Mouse (Mus musculus): ENCODE measurements around the gene Gpr68. TPM values are rescaled to one million over a fixed set of nuclear protein-coding genes. Genes with fewer than 3 reads are reported as not detected.
A peak's percentile ranks its signal among the peaks of the same experiment; 100 is the strongest.

Gpr68 gene
- total RNA-seq, 2 experiments from 2014 or later, result 0.18 TPM; not detected in 1

DNA sequence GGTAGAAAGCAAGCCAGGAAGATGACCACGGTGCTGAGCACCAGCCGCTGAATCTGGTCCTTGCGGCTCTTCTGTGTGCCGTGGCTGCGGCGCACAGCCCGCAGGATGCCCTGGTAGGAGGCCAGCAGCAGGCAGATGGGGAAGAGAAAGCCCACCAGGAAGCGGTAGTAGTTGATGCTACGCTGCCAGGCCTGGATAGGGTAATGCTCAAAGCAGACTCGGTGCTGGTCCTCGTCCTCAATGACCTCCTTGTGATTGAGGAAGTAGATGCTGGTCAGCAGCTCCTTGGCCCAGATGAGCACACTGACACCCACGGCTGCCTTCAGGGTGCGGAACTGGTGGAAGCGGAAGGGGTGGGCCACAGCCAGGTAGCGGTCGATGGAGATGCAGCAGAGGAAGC lies 29.4 kb downstream of the Gpr68 start:
- no peak for DNase-seq
- intact Hi-C loops (cut with DNase I; ENCODE audit: low total_unique reads), result no loop called here

DNA sequence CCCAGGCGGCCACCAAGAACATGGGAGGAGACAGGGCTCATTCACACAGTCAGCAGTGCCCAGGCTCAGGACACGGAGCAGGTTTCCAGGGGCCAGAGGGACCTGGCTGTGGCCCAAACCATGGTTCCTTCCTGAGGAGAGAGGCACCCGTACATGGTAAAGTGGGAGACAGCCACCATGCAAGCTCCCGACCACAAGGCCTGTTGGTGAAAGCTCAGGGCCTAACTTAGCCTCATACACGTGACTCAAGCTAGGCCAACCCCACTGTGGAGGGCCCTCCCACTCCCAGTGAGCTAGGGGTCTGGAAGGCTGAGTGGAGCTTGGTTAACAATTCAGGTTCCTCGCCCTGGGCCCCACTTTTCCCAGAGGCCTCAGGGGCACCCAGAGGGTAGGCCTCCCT lies 30.1 kb downstream of the Gpr68 start:
- no peak for DNase-seq
- intact Hi-C loops (cut with DNase I; ENCODE audit: low total_unique reads), result no loop called here

DNA sequence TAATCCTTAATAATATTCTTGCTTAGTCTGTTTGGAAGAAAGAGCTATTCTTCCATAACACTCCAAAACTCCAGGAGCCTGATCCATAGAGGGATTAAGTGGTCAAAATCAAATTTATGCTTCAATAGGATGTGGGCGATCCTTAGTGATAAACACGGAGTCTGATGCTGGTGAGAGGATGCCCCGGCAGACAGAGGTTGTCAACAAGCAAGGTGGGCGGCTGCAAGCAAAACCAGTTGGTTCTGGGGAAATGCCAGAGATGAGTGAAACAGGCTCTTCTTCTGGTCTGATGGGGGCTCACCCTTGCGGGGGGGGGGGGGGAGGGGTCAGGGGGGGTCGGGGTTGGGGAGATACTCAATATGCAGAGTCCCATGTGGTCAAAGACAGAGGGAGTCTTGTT lies 32.0 kb downstream of the Gpr68 start:
- DNase-seq, result no peak
- intact Hi-C loops (cut with DNase I; ENCODE audit: low total_unique reads), result no loop called here

- no peak for DNase-seq
- intact Hi-C loops (cut with DNase I; ENCODE audit: low total_unique reads), result no loop called here
Measured at GRCm38 (mm10) chr12:100875553-100875952, 32.4 kb downstream of the Gpr68 start.

GRCm38 (mm10) chr12:100873612-100874011 lies 34.4 kb downstream of the Gpr68 start:
- intact Hi-C loops (cut with DNase I; ENCODE audit: low total_unique reads), result no loop called here

DNA sequence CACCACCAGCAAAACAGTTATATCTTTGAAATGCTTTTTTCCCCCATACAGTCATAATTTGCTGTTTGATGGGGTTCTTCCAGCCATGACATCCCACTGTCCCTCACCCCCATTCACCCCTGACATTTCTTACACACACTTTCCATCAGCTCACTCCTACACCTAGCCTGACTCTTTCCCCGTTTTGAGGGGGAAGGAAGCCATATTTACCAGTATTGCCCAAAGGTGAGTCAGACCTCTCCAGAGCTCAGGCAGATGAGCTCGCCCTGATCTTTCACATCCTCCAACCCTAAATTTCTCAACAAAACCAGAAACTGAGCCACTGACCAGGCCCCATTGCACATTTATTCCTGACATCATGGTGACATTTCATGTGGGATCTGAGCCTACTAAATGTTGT lies 36.2 kb downstream of the Gpr68 start:
- intact Hi-C loops (cut with DNase I; ENCODE audit: low total_unique reads), result no loop called here
- DNase-seq, result no peak

More at GRCm38 (mm10) chr12:100873612-100874011, 34.4 kb downstream of the Gpr68 start:
- DNase-seq, result no peak

GRCm38 (mm10) chr12:100871234-100871633 lies 36.8 kb downstream of the Gpr68 start:
- intact Hi-C loops (cut with DNase I; ENCODE audit: low total_unique reads), result no loop called here
- DNase-seq, result no peak

GRCm38 (mm10) chr12:100868049-100868622 lies 39.9 kb downstream of the Gpr68 start:
- intact Hi-C loops (cut with DNase I; ENCODE audit: low total_unique reads), result loop anchor here (5.0 kb wide), 1 partner anchor 39 kb away; the partner anchor contains the start of gene Gpr68
- DNase-seq, result no peak

- peak; percentile 58 for DNase-seq
- intact Hi-C loops (cut with DNase I; ENCODE audit: low total_unique reads), result loop anchor here (5.0 kb wide), 1 partner anchor 40 kb away; the partner anchor contains the start of gene Gpr68
Measured at GRCm38 (mm10) chr12:100867097-100867496, 40.9 kb downstream of the Gpr68 start.

DNA sequence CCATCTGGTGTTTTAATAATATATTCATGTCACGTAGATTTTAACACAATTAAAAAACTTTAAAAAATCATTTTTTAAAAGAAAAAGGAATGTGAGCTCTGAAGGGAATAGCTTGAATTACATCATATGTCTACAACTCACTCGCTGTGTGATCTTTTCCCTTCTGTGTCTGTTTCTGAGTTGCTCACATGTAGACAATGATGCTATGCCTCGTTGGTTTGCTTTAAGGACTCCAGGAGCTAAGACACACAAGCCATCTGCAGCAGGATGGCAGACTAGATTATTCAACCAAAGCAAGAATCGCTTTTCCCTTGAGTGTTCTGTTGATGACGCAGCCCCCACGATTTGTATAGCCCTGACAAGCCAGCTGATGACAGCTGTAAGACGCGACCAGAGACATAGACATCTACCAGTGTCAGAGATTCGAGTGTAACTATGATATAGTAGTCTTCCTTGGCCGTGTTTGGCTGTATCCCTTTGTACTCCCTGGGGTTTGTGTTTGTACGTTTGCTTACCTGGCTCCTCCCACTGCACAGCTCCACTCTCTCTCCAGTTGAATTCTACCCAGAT lies 42.4 kb downstream of the Gpr68 start:
- intact Hi-C loops (cut with DNase I; ENCODE audit: low total_unique reads), result loop anchor here (5.0 kb wide), 1 partner anchor 42 kb away; the partner anchor contains the start of gene Gpr68
- no peak for DNase-seq

GRCm38 (mm10) chr12:100865072-100865471 lies 42.9 kb downstream of the Gpr68 start:
- intact Hi-C loops (cut with DNase I; ENCODE audit: low total_unique reads), result loop anchor here (5.0 kb wide), 1 partner anchor 42 kb away; the partner anchor contains the start of gene Gpr68
- no peak for DNase-seq

- intact Hi-C loops (cut with DNase I; ENCODE audit: low total_unique reads), result no loop called here
- DNase-seq, result no peak
Measured at GRCm38 (mm10) chr12:100862856-100863446, 45.0 kb downstream of the Gpr68 start.

DNA sequence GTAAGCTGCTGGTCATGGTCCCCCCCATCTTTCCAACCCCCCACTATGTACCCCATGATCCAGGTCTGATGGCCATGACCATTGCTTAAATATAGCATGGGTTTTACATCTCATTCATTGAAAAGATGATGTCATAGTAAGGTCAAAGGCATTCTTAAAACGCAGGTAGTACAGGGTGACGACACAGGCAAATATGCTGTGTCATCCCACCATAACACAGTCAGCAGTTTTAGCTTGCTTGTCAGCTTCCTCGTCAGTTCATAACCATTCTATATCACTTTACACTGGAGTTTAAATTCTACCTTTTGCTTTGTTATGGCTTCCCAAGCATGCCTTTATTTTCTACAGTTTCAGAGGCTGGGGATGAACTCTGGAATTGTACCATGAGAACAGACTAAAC lies 45.7 kb downstream of the Gpr68 start:
- intact Hi-C loops (cut with DNase I; ENCODE audit: low total_unique reads), result no loop called here
- no peak for DNase-seq

GRCm38 (mm10) chr12:100857791-100858190 lies 50.2 kb downstream of the Gpr68 start:
- intact Hi-C loops (cut with DNase I; ENCODE audit: low total_unique reads), result no loop called here
- DNase-seq, result no peak

DNA sequence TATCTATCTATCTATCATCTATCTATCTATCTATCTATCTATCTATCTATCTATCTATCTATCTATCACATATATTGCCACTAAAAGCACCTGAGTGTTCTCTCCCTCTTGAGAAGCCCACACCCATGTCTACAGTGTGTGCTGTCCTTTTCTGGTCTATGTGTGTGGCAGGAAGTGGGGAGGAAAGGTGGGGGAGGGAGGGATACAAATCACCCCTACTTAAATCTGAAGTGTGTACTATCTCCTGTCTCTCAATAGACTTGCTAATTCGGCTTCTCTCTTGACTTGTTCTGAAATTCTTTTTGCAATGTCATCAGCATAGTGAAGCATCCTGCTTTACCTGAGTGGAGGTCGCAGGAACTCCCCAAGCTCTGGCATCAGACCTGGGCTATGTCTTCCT lies 51.7 kb downstream of the Gpr68 start:
- DNase-seq, result no peak
- intact Hi-C loops (cut with DNase I; ENCODE audit: low total_unique reads), result no loop called here

DNA sequence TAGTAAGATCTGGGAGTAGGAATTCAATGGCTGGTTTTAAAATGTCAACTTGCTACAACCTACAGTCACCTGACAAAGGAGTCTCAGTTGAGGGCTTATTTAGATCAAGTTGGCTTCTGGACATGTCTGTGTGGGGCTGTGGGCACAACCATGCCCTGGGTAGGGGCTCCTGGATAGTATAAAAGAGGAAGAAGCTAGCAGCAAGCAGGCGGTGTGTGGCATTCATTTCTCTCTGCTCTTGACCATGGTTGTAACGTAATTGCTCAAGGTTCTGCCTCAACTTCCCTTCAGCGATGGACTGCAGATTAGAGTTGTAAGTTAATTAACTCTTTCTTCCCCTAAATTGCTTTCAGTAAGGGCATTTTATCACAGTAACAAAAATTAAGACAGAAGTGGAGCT lies 55.6 kb downstream of the Gpr68 start:
- no peak for DNase-seq
- intact Hi-C loops (cut with DNase I; ENCODE audit: low total_unique reads), result no loop called here

- intact Hi-C loops (cut with DNase I; ENCODE audit: low total_unique reads), result loop anchor here (2.0 kb wide), 1 partner anchor 75 kb away; no protein-coding TSS in a partner anchor
- DNase-seq, result no peak
Measured at GRCm38 (mm10) chr12:100849421-100850138, 58.4 kb downstream of the Gpr68 start.

DNA sequence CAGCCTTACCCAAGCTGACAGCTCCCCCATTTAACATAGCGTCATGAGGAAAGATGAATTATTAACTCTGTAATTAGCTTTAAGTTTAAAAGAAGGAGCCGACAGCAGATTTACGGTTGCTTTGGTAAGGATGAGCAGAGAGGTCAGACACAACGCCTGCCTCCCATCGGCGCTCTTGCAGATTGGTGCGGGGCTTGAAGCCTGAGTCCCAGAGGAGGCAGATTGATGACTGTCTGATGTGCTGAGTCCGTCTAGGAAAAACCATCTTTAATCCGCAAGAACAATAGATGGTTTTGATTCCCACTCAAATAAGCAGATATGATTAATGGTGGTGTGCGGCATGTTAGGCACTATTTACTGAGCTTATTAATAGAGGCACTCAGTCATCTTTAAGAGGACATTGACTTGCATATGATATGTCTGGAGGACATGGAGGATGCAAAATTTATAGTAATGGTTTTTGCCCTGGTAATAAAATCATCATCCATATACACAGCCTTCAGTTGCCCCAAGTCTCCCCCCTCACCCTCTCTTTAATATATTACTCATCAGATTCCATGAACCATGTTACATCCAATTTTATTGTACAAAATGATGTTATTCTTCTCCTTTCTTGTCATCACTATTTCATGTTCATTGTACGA lies 60.4 kb downstream of the Gpr68 start:
- intact Hi-C loops (cut with DNase I; ENCODE audit: low total_unique reads), result no loop called here
- no peak for DNase-seq

DNA sequence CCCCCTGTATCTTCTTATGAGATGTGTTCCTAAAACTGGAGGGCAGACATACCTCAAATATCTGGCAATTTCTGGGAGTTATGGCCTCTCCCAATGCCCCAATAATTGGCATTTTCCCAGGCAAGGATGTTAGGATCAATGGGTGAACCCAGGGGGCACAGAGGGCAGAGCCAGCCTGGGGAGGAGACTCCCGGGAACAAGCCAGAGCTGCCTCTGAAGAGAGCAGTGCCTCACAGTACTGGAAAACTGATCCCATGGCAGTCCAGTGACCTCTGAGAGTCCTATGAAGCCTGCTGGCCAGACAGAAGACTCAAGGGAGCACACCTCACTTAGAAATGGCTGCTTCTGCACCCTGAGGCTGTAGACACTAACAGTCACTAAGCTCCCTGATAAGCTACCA lies 61.4 kb downstream of the Gpr68 start:
- no peak for DNase-seq
- intact Hi-C loops (cut with DNase I; ENCODE audit: low total_unique reads), result no loop called here

GRCm38 (mm10) chr12:100845829-100846228 lies 62.2 kb downstream of the Gpr68 start:
- DNase-seq, result no peak
- intact Hi-C loops (cut with DNase I; ENCODE audit: low total_unique reads), result no loop called here

Measured in gastrocnemius, postnatal 14 days (tissue).